Mouse (Mus musculus) midbrain, embryonic 10.5 days (tissue): Measurements from ENCODE around the gene Igsf8. TPM values are rescaled to one million over a fixed set of nuclear protein-coding genes. Genes with fewer than 3 reads are reported as not detected.

Experiments
- DNase-seq: peaks from one replicate; pipeline ENCODE4 v3.0.0-alpha.2; 2017; ENCODE audit warnings: low spot score
- H3K27ac ChIP-seq: fragments of 300-500 bp; sonication (generic); replicated peaks from 2 replicates; pipeline ENCODE4 v1.5.1; 2016; ENCODE audit warnings: mild to moderate bottlenecking
- H3K27me3 ChIP-seq: fragments of 300-500 bp; sonication (generic); 2 replicates; pipeline ENCODE4 v1.6.1; 2016; ENCODE audit warnings: low read depth, mild to moderate bottlenecking; ENCODE audit not compliant: poor library complexity, severe bottlenecking
- H3K36me3 ChIP-seq: fragments of 300-500 bp; sonication (generic); 2 replicates; pipeline ENCODE4 v1.6.1; 2016; ENCODE audit warnings: mild to moderate bottlenecking, moderate library complexity
- H3K4me1 ChIP-seq: fragments of 300-500 bp; sonication (generic); 2 replicates; pipeline ENCODE4 v1.6.1; 2016
- H3K4me3 ChIP-seq: fragments of 300-500 bp; sonication (generic); 2 replicates; pipeline ENCODE4 v1.5.1; 2016; ENCODE audit warnings: mild to moderate bottlenecking, moderate library complexity
- H3K9me3 ChIP-seq: fragments of 300-500 bp; sonication (generic); replicated peaks from 2 replicates; pipeline ENCODE4 v1.6.1; 2016; ENCODE audit warnings: mild to moderate bottlenecking
- WGBS: fragments of 180-500 bp; shearing (Covaris S2); methylation state at CpG from one replicate; pipeline ENCODE4 v1.1.7; 2016; 5-methylcytosine and 5-hydroxymethylcytosine counted together
- polyA plus RNA-seq: library from polyadenylated mRNA; unstranded; fragments of >200 nt; fragmentation: Nextera tagmentation; extraction: Ambion mirVana; gene quantifications from 2 replicates; pipeline ENCODE4 v1.2.1, GENCODE M21; 2016

Gene Igsf8
- 50.2 and 62.4 TPM in 2 replicates for polyA plus RNA-seq

GRCm38 (mm10) chr1:172261477-172262078 is at the start of gene Igsf8:
Igsf8 (plus strand) TSS chr1:172261641.
- peaks cover 5% of the 10 kb centered on the region for H3K9me3 ChIP-seq
- no peaks in the 10 kb centered on the region for H3K27me3 ChIP-seq
- no peak for DNase-seq
- whole genome bisulfite sequencing, result 33% methylated on average over 8 of the region's 8 CpGs
- H3K27ac ChIP-seq, result peak within 1 kb of the TSS; percentile 83
- H3K4me1 ChIP-seq, result peaks cover 23% of the 10 kb centered on the region
- 0 out of 2 replicates have a peak within 1 kb of the TSS, but pooled peaks have one; percentile 1 for H3K4me3 ChIP-seq
- H3K36me3 ChIP-seq, result no peaks in the 10 kb centered on the region

GRCm38 (mm10) chr1:172212776-172213175 is 48.7 kb upstream of the Igsf8 start:
- no peak for DNase-seq
- H3K27me3 ChIP-seq, result no peaks in the 10 kb centered on the region; the same call in 1 of the 2 replicates
- H3K36me3 ChIP-seq, result no peaks in the 10 kb centered on the region
- peaks cover 46% of the 10 kb centered on the region for H3K4me1 ChIP-seq
- H3K27ac ChIP-seq, result peak overlapping the region; percentile 79
- H3K4me3 ChIP-seq, result no peak overlapping the region; the same call in 1 of the 2 replicates
- 61% methylated on average over 5 of the region's 5 CpGs for WGBS
- H3K9me3 ChIP-seq, result no peaks in the 10 kb centered on the region

GRCm38 (mm10) chr1:172213771-172214170 is 47.7 kb upstream of the Igsf8 start:
- Histone ChIP-seq H3K36me3 (no peaks in the 10 kb centered on the region), H3K27me3 (no peaks in the 10 kb centered on the region; the same call in none of the 2 replicates), H3K4me3 (no peak overlapping the region), H3K4me1 (peaks cover 55% of the 10 kb centered on the region), H3K9me3 (no peaks in the 10 kb centered on the region), H3K27ac (peak overlapping the region; percentile 79)
- DNase-seq, result no peak
- WGBS, result 72% methylated on average over 4 of the region's 4 CpGs

- WGBS, result 74% methylated on average over 3 of the region's 3 CpGs
- Histone ChIP-seq H3K27ac (peak overlapping the region; percentile 46; the same call in 1 of the 2 replicates), H3K27me3 (no peaks in the 10 kb centered on the region; the same call in none of the 2 replicates), H3K4me1 (peaks cover 65% of the 10 kb centered on the region), H3K4me3 (no peak overlapping the region), H3K9me3 (no peaks in the 10 kb centered on the region), H3K36me3 (no peaks in the 10 kb centered on the region)
- no peak for DNase-seq
These were observed 46.7 kb upstream of the Igsf8 start for GRCm38 (mm10) chr1:172214748-172215147.

GRCm38 (mm10) chr1:172217148-172217547 is 44.3 kb upstream of the Igsf8 start:
- H3K4me3 ChIP-seq, result peak overlapping the region; percentile 41
- no peaks in the 10 kb centered on the region; the same call in none of the 2 replicates for H3K27me3 ChIP-seq
- WGBS, result 0% methylated on average over 5 of the region's 5 CpGs
- H3K36me3 ChIP-seq, result no peaks in the 10 kb centered on the region
- peaks cover 82% of the 10 kb centered on the region for H3K4me1 ChIP-seq
- peak; percentile 94 for DNase-seq
- H3K27ac ChIP-seq, result peak overlapping the region; percentile 88
- H3K9me3 ChIP-seq, result no peaks in the 10 kb centered on the region

GRCm38 (mm10) chr1:172218164-172218910 is 43.1 kb upstream of the Igsf8 start:
- Histone ChIP-seq H3K27me3 (no peaks in the 10 kb centered on the region; the same call in none of the 2 replicates), H3K4me1 (peaks cover 75% of the 10 kb centered on the region), H3K4me3 (no peak overlapping the region), H3K9me3 (no peaks in the 10 kb centered on the region), H3K36me3 (no peaks in the 10 kb centered on the region), H3K27ac (peak overlapping the region; percentile 73)
- DNase-seq, result no peak
- WGBS, result 57% methylated on average over 15 of the region's 15 CpGs

GRCm38 (mm10) chr1:172219451-172220406 is 41.7 kb upstream of the Igsf8 start, which contains the start of gene Casq1:
Casq1 (minus strand) TSS chr1:172219868.
- Histone ChIP-seq H3K36me3 (no peaks in the 10 kb centered on the region), H3K27me3 (no peaks in the 10 kb centered on the region; the same call in none of the 2 replicates), H3K9me3 (no peaks in the 10 kb centered on the region), H3K4me1 (peaks cover 61% of the 10 kb centered on the region), H3K27ac (peak within 1 kb of the TSS; percentile 73), H3K4me3 (no peak within 1 kb of the TSS)
- WGBS, result 83% methylated on average over 19 of the region's 19 CpGs
- no peak for DNase-seq

- WGBS, result 68% methylated on average over 10 of the region's 10 CpGs
- no peak overlapping the region for H3K4me3 ChIP-seq
- H3K36me3 ChIP-seq, result no peaks in the 10 kb centered on the region
- no peaks in the 10 kb centered on the region for H3K9me3 ChIP-seq
- no peak overlapping the region for H3K27ac ChIP-seq
- H3K27me3 ChIP-seq, result no peaks in the 10 kb centered on the region; the same call in 1 of the 2 replicates
- peaks cover 60% of the 10 kb centered on the region for H3K4me1 ChIP-seq
- DNase-seq, result no peak
These were observed 41.0 kb upstream of the Igsf8 start for GRCm38 (mm10) chr1:172220414-172220813.

- H3K4me3 ChIP-seq, result no peak overlapping the region
These were observed 40.0 kb upstream of the Igsf8 start for GRCm38 (mm10) chr1:172221297-172222063.

GRCm38 (mm10) chr1:172228209-172228608 is 33.2 kb upstream of the Igsf8 start:
- 98% methylated on average over 2 of the region's 2 CpGs for WGBS
- Histone ChIP-seq H3K36me3 (no peaks in the 10 kb centered on the region), H3K27ac (no peak overlapping the region), H3K27me3 (no peaks in the 10 kb centered on the region), H3K4me3 (no peak overlapping the region), H3K9me3 (no peaks in the 10 kb centered on the region), H3K4me1 (no peaks in the 10 kb centered on the region)
- no peak for DNase-seq

More at GRCm38 (mm10) chr1:172221297-172222063, 40.0 kb upstream of the Igsf8 start:
- Histone ChIP-seq H3K4me1 (peaks cover 59% of the 10 kb centered on the region), H3K9me3 (no peaks in the 10 kb centered on the region), H3K36me3 (no peaks in the 10 kb centered on the region), H3K27me3 (no peaks in the 10 kb centered on the region; the same call in 1 of the 2 replicates), H3K27ac (peak overlapping the region; percentile 74)
- DNase-seq, result peak; percentile 29
- 45% methylated on average over 11 of the region's 11 CpGs for WGBS

GRCm38 (mm10) chr1:172229215-172229614 is 32.2 kb upstream of the Igsf8 start:
- DNase-seq, result no peak
- Histone ChIP-seq H3K27me3 (no peaks in the 10 kb centered on the region), H3K4me1 (no peaks in the 10 kb centered on the region), H3K36me3 (no peaks in the 10 kb centered on the region), H3K9me3 (no peaks in the 10 kb centered on the region), H3K4me3 (no peak overlapping the region), H3K27ac (no peak overlapping the region)
- WGBS, result 74% methylated on average over 1 of the region's 1 CpGs
